Mouse (Mus musculus): Measurements from ENCODE around the gene Gm6993.

DNA sequence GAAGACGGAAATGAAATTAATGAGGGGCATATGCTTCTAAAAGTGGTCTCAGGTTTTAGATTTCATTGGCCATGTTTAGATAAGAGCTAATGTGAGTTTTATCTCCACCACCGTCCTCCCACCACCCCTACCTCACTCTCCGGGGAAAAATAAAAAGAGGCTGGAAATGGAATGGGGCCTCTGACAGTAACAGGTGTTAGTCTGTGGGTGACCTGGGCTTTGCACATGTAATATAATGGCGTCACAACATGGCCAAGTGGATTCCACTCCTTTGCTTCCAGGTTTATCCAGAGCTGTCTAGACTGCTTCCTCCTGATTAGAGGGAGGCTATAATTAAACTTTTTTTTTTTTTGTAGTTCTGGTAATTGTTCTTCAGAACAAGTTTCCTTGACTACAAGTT, 26.8 kb downstream of the Gm6993 start:
- TF ChIP-seq GATA1 (IDR thresholded peaks at IDR 0.05; ENCODE audit: borderline replicate concordance, low read length) (no peak), FLI1 (IDR thresholded peaks at IDR 0.05; ENCODE audit: low read length) (no peak)

Data from megakaryocyte, embryonic 14.5 days (primary cell).